Mouse (Mus musculus) lung, postnatal 0 days (tissue): Measurements from ENCODE around the gene Rnf128. TPM values are rescaled to one million over a fixed set of nuclear protein-coding genes. Genes with fewer than 3 reads are reported as not detected.
A peak's percentile ranks its signal among the peaks of the same experiment; 100 is the strongest.

Experiments
- ATAC-seq: fragments of 200-750 bp; cut with Nextera tagmentation; 2 replicates; pipeline ENCODE4 v1.8.0; 2017; ENCODE audit warnings: moderate library complexity
- DNase-seq: peaks from one replicate; pipeline ENCODE4 v3.0.0-alpha.2; 2016; ENCODE audit warnings: low spot score
- H3K27ac ChIP-seq: fragments of 300-500 bp; sonication (generic); 2 replicates; pipeline ENCODE4 v1.5.1; 2014; ENCODE audit warnings: antibody characterized with exemption, mild to moderate bottlenecking, low read length, mixed read lengths
- H3K27me3 ChIP-seq: fragments of 300-500 bp; sonication (generic); replicated peaks from 2 replicates; pipeline ENCODE4 v1.6.1; 2014; ENCODE audit warnings: low read length, mixed read lengths; ENCODE audit not compliant: insufficient read depth
- H3K36me3 ChIP-seq: fragments of 300-500 bp; sonication (generic); 2 replicates; pipeline ENCODE4 v1.6.1; 2014; ENCODE audit warnings: low read length, mixed read lengths; ENCODE audit not compliant: insufficient read depth
- H3K4me1 ChIP-seq: fragments of 300-500 bp; sonication (generic); 2 replicates; pipeline ENCODE4 v1.6.1; 2014; ENCODE audit warnings: antibody characterized with exemption, low read depth, low read length, mixed read lengths; ENCODE audit not compliant: insufficient read depth
- H3K4me2 ChIP-seq: fragments of 300-500 bp; sonication (generic); replicated peaks from 2 replicates; pipeline ENCODE4 v1.6.1; 2014; ENCODE audit warnings: low read depth, mild to moderate bottlenecking, low read length, moderate library complexity, mixed read lengths
- H3K4me3 ChIP-seq: fragments of 300-500 bp; sonication (generic); 2 replicates; pipeline ENCODE4 v1.5.1; 2014; ENCODE audit warnings: low read depth, low read length
- H3K9ac ChIP-seq: fragments of 300-500 bp; sonication (generic); replicated peaks from 2 replicates; pipeline ENCODE4 v1.6.1; 2014; ENCODE audit warnings: low read depth, mild to moderate bottlenecking
- H3K9me3 ChIP-seq: fragments of 300-500 bp; sonication (generic); 2 replicates; pipeline ENCODE4 v1.6.1; 2016; ENCODE audit warnings: low read length, mixed read lengths
- CTCF ChIP-seq: IDR thresholded peaks from 2 replicates; pipeline ENCODE4 v1.5.1; 2016; ENCODE audit warnings: antibody characterized with exemption, mild to moderate bottlenecking
- EP300 ChIP-seq: IDR thresholded peaks from 2 replicates; pipeline ENCODE4 v1.6.1; 2016; ENCODE audit warnings: antibody characterized with exemption, mild to moderate bottlenecking, control low read depth
- WGBS: fragments of 180-500 bp; shearing (Covaris S2); extraction: QIAGEN DNeasy Blood & Tissue Kit; methylation state at CpG from one replicate; pipeline ENCODE4 v1.1.7; 2014; 5-methylcytosine and 5-hydroxymethylcytosine counted together
- polyA plus RNA-seq: library from polyadenylated mRNA; unstranded; fragments of >200 nt; fragmentation: Nextera tagmentation; extraction: Ambion mirVana; gene quantifications from 2 replicates; pipeline ENCODE4 v1.2.1, GENCODE M21; 2015

Rnf128 gene
- 4.6 and 4.9 TPM in 2 replicates for polyA plus RNA-seq

GRCm38 (mm10) chrX:139562925-139563461, at the start of gene Rnf128:
Gene Rnf128, plus strand, starts transcription at chrX:139563316.
- no peaks in the 10 kb centered on the region for H3K9me3 ChIP-seq
- no peaks in the 10 kb centered on the region for H3K36me3 ChIP-seq
- WGBS: 50% methylated on average over 8 of the region's 8 CpGs
- H3K27me3 ChIP-seq: no peaks in the 10 kb centered on the region
- TF ChIP-seq CTCF (no peak), EP300 (no peak)
- no peak within 1 kb of the TSS for H3K27ac ChIP-seq
- H3K9ac ChIP-seq: no peak within 1 kb of the TSS
- no peak within 1 kb of the TSS; the same call in 1 of the 2 replicates for H3K4me2 ChIP-seq
- H3K4me3 ChIP-seq: no peak within 1 kb of the TSS
- DNase-seq: peak; percentile 33
- no peaks in the 10 kb centered on the region for H3K4me1 ChIP-seq
- peak; percentile 32; the same call in 1 of the 2 replicates for ATAC-seq

- Histone ChIP-seq H3K27ac (no peak overlapping the region), H3K27me3 (no peaks in the 10 kb centered on the region), H3K4me3 (no peak overlapping the region), H3K9ac (no peak overlapping the region), H3K9me3 (no peaks in the 10 kb centered on the region), H3K4me1 (no peaks in the 10 kb centered on the region), H3K4me2 (no peak overlapping the region), H3K36me3 (no peaks in the 10 kb centered on the region)
- TF ChIP-seq CTCF (no peak), EP300 (no peak)
- WGBS: 67% methylated on average over 2 of the region's 2 CpGs
- ATAC-seq: no peak
- no peak for DNase-seq
Measured at GRCm38 (mm10) chrX:139516156-139516555, 47.0 kb upstream of the Rnf128 start.

DNA sequence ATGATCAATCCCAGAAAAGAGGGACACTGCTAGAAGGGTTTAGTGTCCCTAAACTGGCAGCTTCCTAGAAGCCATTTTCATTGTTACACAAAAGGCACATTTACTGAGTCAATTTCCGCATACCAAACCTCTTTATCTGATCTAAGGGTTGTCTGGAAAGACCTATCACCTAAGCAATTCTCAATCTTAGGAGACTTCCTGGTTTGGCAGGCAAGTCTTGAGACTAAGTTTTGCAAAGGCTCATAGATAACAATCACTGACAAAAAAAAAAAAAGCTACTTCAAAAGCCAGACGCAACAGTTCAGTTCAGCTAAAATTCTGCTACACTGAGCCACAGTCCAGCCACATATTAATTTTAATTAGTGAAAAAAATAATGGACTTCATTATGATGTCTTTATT, 43.9 kb upstream of the Rnf128 start:
- no peaks in the 10 kb centered on the region for H3K27me3 ChIP-seq
- no peaks in the 10 kb centered on the region for H3K4me1 ChIP-seq
- H3K9ac ChIP-seq: no peak overlapping the region
- ATAC-seq (no peak), DNase-seq (no peak)
- no peak overlapping the region for H3K4me2 ChIP-seq
- H3K4me3 ChIP-seq: no peak overlapping the region
- H3K27ac ChIP-seq: no peak overlapping the region
- no peaks in the 10 kb centered on the region for H3K9me3 ChIP-seq
- TF ChIP-seq CTCF: no peak
- TF ChIP-seq EP300: no peak
- WGBS: 52% methylated on average over 2 of the region's 2 CpGs
- H3K36me3 ChIP-seq: no peaks in the 10 kb centered on the region

DNA sequence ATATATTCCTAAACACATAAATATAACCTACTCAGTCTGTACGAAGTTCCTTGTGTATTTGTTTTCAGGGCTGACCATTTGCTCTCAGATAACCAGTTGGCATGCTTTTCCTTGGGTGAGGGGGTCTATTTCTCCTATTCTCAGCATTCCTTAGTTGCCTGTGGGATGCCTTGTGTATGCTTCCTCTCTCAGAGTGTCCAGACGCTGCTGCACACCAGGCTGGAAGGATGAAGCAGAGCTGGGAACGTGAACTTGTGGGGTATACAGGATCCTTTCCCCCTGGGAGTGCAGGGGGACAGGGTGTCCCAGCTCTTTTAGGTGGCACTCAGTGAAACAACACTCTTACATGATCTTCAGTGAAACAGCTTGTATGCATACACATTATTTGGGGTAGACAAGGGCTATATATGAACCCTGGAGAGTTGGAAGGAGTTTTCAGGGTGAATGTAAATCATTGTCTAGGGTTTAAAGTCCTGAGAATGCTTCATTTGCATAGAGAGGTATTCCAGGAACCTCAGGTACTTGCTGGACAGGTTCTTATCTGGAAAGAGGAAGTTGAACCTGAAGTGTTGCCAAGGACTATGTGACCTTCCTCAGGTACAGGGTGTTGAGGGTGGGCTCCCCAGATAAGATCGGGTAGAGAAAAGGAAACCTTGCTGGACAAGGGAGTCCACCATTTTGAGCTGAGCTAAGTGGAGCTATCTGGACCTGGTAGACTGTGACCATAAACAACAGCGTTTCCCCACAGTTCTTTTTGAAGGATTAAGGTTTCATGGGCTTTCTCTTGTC, 38.6 kb upstream of the Rnf128 start:
- 51% methylated on average over 5 of the region's 5 CpGs for WGBS
- TF ChIP-seq CTCF (no peak), EP300 (no peak)
- Histone ChIP-seq H3K27me3 (no peaks in the 10 kb centered on the region), H3K36me3 (no peaks in the 10 kb centered on the region), H3K4me2 (no peak overlapping the region), H3K4me3 (no peak overlapping the region), H3K27ac (no peak overlapping the region), H3K9me3 (no peaks in the 10 kb centered on the region), H3K9ac (no peak overlapping the region), H3K4me1 (no peaks in the 10 kb centered on the region)
- peak; percentile 50; the same call in 1 of the 2 replicates for ATAC-seq
- peak; percentile 30 for DNase-seq

DNA sequence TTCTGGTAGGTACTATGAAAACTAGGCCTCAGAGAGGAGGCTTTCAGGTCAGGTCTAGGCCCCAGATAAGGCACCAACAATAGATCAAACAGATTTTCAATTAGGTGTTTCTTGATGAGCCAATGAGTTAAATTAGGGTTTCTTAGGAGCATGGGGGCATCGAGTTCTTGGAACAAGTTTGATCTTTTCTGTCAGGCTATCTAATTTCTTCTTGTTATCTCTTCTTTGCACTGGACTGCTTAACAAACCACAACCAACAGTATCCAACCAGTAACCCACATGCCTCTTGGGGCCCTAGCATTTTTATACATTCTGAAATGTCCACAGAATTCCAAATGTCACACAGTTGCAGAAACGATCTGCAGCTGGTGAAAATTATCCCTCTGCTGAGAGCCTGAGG, 37.4 kb upstream of the Rnf128 start:
- no peak overlapping the region for H3K27ac ChIP-seq
- no peaks in the 10 kb centered on the region for H3K36me3 ChIP-seq
- TF ChIP-seq CTCF (no peak), EP300 (no peak)
- no peak overlapping the region for H3K9ac ChIP-seq
- H3K27me3 ChIP-seq: no peaks in the 10 kb centered on the region
- no peaks in the 10 kb centered on the region for H3K4me1 ChIP-seq
- H3K9me3 ChIP-seq: no peaks in the 10 kb centered on the region
- WGBS: 76% methylated on average over 2 of the region's 2 CpGs
- DNase-seq (no peak), ATAC-seq (no peak)
- H3K4me3 ChIP-seq: no peak overlapping the region
- H3K4me2 ChIP-seq: no peak overlapping the region

DNA sequence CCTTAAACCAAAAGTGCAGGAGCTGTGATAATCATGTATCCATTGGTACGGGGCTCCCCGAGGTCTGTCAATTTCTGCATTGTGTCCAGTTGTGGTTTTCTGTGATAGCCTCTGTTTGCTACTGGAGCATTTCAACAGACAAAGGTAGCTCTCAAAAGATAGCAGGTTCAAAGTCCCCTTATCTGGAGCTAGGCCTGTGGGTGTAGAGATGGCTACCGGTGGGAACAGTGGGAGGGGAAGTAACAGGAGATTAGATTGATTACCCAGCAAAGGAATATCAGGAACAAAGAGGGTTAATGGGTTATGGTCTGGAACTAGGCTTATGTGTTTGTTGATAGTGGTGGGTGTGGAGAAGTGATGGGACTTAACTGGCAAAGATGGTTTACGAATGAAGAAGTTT, 36.1 kb upstream of the Rnf128 start:
- no peak for TF ChIP-seq CTCF
- TF ChIP-seq EP300: no peak
- H3K4me2 ChIP-seq: no peak overlapping the region

More for the DNA sequence above, 36.1 kb upstream of the Rnf128 start:
- Histone ChIP-seq H3K27ac (no peak overlapping the region), H3K9ac (no peak overlapping the region), H3K36me3 (no peaks in the 10 kb centered on the region), H3K4me1 (no peaks in the 10 kb centered on the region), H3K4me3 (no peak overlapping the region), H3K9me3 (no peaks in the 10 kb centered on the region), H3K27me3 (no peaks in the 10 kb centered on the region)
- 75% methylated on average over 4 of the region's 4 CpGs for WGBS
- ATAC-seq (no peak), DNase-seq (no peak)
